Mouse (Mus musculus): ENCODE measurements around the gene Man1a2. TPM values are rescaled to one million over a fixed set of nuclear protein-coding genes. Genes with fewer than 3 reads are reported as not detected.

Man1a2 gene
- total RNA-seq, 2 experiments from 2014 or later, result 170 to 172 TPM

DNA sequence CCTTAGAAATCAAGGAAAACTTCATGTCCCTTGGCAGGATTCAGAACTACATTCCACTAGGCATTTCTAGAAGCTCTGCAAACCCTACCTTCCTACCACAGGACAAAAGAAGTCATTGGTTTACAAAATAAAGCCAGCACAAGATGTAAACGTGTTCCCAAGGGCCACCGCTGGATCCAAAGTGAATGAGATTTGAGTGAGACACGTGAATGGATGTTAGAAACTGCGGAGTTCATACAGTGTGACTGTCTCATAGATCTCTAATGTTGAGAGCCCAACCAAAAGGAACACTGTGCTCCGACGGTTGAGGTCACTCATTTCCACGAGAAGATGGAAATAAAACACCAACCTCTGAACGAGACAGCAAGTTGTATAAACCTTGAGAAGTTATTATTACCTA lies 1.5 kb upstream of the Man1a2 start:
- intact Hi-C loops (cut with DNase I), result loop anchor here (10.0 kb wide), 1 partner anchor 502 kb away; no protein-coding TSS in a partner anchor
- no peak for DNase-seq (ENCODE audit: low spot score in 2 of 2)

DNA sequence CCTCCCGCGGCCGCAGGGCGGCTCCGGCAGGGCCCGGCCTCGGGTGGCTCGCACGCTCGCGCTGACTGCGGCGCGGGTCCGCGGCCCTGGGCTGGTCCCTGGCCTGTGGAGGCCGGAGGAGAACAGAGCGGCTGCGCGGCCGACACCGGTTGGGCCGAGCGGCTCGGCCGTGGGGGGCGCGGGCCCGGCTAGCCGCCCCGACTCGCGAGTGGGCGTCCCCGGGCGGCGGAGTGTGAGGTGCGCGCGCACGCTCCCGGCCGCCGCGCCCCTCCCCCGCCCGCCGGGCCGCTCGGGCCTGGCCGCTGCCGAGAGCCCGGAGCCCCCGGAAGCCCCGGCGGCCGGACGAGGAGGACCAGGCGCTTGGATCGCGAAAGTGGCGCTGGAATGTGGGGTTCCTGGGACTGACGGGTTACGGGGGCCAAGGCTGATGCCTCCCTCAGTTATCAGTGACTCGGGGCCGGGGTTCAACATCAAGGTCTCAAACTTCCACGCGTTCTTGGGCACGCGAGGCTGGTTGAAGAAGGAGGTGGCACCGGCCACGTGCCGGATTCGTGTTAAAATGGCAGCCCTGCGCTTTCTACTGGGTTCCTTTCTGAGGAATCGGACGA lies 564 bp upstream of the Man1a2 start:
- intact Hi-C loops (cut with DNase I), result loop anchor here (10.0 kb wide), 1 partner anchor 501 kb away; no protein-coding TSS in a partner anchor
- peak; percentile 64 to 76 for DNase-seq (ENCODE audit: low spot score in 2 of 2)

DNA sequence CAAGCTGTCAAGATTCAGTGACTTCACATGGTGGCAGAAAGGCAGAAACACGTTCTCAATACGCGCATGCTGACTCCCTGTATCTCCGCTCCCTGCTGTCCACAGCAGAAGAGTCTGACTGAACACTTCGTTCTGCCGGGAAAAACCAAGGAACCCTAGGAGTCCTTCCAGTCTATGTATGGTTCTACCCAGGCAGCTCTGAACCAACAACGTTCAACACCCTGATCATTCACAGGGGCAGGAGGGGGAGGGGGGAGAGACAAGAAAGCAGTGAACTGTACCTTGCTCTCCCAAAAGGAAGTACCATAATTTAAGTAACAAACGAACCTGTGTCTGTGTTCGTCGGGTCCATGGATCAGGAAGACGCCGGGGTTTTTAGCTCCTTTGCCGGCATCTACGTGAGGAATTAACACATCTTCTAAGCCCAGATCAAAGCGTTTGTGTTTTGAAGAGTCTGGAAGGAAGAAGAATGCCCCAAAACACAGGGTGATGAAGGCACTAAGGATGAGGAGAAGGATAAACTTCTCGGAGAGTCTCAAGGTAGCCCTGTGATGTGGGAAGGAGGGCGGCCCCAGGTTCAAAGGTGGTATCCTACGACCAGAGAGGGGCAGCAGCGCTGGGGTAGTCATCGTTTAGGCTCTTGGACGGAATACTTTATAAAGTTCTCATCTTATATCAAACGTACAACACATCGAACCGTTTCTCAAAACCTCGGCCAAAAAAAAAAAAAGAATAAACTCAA lies 898 bp downstream of the Man1a2 start:
- intact Hi-C loops (cut with DNase I), result loop anchor here (5.0 to 10.0 kb wide), 2 partner anchors 112 to 500 kb away; no protein-coding TSS in a partner anchor
- peak in 1 of 2 experiments; percentile 56 for DNase-seq (ENCODE audit: low spot score in 2 of 2)

DNA sequence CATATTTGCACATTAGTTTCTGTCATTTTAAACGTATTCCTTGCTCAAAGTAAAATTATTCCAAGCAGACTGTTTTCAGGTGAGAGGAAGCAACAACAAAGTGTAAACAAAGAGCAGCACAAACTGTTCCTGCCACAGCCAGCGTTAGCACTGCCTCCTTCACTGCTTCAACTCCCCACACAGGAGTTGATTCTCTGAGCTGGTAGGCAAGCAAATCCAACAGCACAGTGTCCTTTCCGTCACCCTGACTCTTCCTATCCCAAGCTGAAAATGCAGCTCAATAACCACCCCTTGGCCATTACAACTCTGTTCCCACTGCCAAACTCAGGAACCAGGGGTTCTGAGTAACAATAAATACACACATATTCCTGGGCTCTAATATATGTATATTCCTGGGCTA lies 2.5 kb downstream of the Man1a2 start:
- peak in 1 of 2 experiments; percentile 32 for DNase-seq (ENCODE audit: low spot score in 2 of 2)
- intact Hi-C loops (cut with DNase I), result loop anchor here (5.0 to 10.0 kb wide), 2 partner anchors 111 to 498 kb away; no protein-coding TSS in a partner anchor

DNA sequence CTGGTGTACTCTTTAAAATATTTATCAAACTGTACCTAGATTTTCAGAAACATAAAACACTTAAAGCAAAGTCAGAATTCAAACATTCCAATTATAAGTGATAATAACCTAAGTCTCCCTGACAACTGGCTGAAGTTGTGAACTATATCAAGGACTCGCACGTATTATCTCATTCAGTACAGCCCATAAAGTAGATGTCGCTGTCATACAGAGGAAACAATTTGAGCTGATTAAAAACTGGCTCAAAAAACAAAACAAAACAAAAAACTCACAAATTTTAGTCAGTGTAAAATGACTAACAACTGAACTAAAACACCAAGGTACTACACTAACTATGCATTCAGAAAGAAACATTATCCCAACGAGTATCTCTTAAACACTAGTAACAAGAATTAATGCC lies 3.0 kb downstream of the Man1a2 start:
- DNase-seq (ENCODE audit: low spot score in 2 of 2), result no peak
- intact Hi-C loops (cut with DNase I), result loop anchor here (5.0 to 10.0 kb wide), 2 partner anchors 110 to 497 kb away; no protein-coding TSS in a partner anchor

DNA sequence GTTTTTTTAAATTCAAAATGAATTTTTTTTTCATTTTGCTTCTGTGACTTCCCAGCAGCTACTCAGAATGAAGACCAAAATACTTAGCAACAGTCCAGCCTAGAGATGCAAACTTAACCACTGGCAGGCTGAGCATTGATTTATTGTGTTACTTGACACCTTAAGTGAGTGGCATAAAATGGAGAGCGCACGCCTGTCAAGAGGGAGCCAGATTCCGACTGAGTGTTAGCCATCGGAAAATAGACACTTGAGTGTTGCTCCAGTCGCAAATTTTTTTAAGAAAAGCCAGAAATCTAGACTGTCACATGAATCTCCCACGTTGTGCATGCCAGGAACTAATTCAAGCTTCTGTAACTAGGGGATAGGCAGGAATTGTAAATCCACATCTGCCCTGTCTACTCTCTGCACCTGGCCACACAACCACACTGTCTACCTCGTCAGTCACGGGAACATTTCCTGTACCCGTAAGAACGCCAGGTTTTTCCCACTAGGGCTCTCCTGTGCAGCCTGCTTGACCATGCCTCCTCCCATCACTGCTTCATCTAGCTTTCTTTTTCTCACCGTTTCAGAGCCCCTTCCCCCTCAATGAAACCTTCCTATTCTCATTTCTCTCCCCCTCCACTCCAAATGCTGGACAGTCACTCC lies 3.7 kb downstream of the Man1a2 start:
- DNase-seq (ENCODE audit: low spot score in 2 of 2), result peak in 1 of 2 experiments; percentile 45
- intact Hi-C loops (cut with DNase I), result loop anchor here (5.0 to 10.0 kb wide), 2 partner anchors 109 to 497 kb away; no protein-coding TSS in a partner anchor

DNA sequence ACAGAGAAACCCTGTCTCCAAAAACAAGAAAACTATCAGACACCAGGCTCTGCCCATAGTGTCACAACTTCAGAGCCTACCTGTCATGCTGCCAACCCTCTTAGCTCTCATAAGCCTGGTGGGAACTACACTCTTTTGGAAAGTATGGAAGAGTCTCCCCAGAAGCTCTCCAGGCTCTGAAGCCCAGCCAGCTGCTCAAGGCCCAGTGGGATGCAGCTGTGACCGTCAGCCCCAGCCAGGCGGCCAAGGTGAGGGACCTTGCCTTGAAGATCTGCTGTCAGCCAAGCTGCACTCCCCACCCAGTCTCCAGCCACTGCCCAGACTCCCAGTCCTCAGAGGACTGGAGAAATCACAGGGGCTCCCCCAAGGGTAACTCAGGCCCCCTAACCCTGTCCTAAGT lies 5.1 kb downstream of the Man1a2 start:
- no peak for DNase-seq (ENCODE audit: low spot score in 2 of 2)
- intact Hi-C loops (cut with DNase I), result loop anchor here (5.0 to 10.0 kb wide), 2 partner anchors 108 to 495 kb away; no protein-coding TSS in a partner anchor

DNA sequence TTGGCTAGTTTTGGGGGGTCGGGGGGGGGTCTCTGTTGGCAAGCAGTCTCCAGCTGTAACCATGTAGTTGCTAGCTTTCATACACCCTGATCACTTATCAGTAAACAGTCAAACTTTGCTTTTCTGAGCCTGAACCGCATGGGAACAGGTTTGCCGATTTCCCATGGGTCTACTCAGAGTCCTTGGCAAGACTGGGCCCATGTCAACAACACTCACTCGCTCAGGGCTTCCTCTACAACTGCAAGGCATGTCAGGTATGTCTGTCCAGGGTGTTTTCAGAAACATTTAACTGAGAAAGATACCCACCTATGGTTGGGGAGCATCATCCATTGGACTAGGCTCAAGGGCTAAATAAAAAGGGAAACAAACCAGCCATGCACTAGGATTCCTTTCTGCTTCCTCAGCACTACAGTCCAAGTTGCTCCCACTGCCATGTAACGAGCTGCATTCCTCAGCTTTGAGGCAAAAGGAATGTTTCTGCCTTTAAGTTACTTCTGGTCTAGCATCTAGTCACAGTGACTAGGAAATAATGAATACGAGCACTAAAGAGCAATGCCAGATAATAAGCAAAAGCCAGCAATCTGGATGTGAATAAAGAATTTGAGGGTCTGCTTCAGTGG lies 6.2 kb downstream of the Man1a2 start:
- intact Hi-C loops (cut with DNase I), result no loop called here
- no peak for DNase-seq (ENCODE audit: low spot score in 2 of 2)

DNA sequence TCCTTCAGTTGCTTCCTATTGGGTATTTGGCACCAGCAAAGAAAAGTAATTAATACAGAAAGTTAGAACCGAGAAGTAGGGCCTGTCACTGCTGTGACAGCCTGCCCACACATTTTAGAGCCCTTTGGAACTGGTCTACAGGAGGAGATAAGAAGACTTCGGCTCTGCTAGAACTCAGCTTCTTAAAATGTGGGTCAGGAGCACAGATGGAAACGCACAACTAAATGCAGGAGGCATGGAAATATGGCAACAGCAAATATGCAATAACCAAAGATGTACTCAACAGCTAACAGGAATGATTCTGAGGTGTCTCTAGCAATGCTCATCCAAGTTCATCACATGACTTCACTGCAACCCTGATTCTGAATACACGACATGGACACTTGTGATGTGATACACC lies 10.2 kb downstream of the Man1a2 start:
- DNase-seq (ENCODE audit: low spot score in 2 of 2), result peak in 1 of 2 experiments; percentile 59
- intact Hi-C loops (cut with DNase I), result no loop called here

DNA sequence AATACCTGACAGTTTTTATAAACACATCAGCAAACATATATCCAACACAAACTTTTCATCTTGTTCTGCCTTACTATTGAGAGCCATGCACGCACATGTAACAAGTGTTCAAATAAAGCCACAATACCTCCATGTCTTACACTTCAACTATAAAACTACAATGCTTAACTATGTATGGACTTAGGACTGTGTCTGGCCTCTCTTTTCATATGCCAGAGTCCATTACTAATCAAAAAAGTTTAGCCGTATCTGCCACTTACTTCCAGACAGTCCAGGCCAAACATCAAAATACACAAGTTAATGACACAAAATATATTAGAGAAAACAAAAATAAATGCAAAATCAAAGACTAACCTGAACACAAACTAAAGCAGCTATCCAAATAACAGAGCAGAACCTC lies 14.9 kb downstream of the Man1a2 start:
- intact Hi-C loops (cut with DNase I), result no loop called here
- DNase-seq (ENCODE audit: low spot score in 2 of 2), result no peak

DNA sequence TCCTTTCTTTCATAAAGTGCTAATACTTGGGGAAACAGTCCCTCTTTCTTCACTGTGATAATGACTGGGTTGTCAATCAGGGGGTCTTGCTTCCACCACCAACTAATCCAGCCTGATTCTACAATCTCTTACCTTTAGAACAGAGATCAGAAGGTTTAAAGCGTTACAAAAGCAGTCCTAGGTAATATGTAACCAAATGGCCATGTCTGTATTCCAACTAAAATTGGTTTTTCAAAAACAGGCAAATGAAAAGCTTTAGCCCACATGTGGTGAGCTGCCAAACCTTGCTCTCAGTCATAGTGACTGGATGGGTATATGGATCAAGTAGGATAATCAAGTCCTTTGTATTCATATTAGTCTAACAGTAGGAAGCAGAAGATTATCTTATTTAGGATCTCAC lies 32.0 kb downstream of the Man1a2 start:
- DNase-seq (ENCODE audit: low spot score in 2 of 2), result no peak
- intact Hi-C loops (cut with DNase I), result no loop called here

DNA sequence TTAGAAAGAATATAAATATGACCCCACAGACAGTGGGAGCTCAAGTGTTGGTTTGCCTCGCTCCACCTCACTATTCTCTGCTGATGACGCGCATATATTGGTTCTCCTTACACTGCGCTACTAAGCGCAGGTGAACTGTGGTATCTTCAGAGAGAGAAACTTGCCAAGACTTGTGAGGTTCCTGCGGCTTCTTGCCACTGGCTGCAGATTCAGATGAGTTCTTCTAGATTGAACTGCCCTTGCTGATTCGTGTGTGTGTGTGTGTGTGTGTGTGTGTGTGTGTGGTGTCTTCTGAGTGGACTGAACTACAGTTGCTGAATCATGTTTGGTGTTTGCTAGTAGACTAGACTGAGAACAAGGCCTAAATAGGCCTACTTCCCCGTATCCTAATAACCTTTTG lies 43.7 kb downstream of the Man1a2 start:
- intact Hi-C loops (cut with DNase I), result no loop called here
- no peak for DNase-seq (ENCODE audit: low spot score in 2 of 2)

DNA sequence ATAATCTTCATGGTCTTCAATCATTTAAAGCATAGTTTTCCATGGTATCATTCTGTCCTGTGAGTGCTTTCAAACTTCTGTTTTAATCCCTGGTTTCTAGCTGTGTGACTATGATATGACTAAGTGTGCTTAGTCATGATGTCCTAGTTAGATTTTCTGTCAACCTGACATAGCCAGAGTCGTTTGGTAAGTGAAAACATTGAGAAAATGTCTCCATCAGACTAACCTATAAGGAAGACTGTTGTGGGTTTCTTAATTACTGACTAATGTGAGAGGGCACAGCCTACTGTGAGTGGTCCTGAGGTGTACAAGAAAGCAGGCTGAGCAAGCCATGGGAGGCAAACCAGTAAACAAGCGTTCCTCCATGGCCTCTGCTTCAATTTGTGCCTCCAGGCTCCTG lies 49.0 kb downstream of the Man1a2 start:
- no peak for DNase-seq (ENCODE audit: low spot score in 2 of 2)
- intact Hi-C loops (cut with DNase I), result no loop called here

DNA sequence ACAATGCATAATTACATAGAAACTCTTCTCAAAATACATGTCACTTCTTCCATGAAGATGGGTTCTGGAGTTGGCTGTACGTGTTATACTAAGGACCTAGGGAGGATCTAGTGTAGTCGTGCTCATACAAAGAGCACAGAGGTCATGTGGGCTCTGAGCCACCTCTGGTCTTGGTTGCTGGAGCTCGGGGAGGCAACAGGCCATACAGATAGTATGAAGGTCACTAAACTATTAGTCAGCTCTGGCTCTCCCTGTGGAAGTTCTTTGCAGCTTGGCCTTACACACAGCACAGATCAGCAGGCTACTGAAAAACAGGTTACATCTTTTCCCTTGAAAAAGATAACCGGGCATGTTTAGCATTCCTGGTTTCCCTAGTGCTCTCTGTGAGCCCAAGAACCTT lies 50.5 kb downstream of the Man1a2 start:
- DNase-seq (ENCODE audit: low spot score in 2 of 2), result no peak
- intact Hi-C loops (cut with DNase I), result no loop called here

DNA sequence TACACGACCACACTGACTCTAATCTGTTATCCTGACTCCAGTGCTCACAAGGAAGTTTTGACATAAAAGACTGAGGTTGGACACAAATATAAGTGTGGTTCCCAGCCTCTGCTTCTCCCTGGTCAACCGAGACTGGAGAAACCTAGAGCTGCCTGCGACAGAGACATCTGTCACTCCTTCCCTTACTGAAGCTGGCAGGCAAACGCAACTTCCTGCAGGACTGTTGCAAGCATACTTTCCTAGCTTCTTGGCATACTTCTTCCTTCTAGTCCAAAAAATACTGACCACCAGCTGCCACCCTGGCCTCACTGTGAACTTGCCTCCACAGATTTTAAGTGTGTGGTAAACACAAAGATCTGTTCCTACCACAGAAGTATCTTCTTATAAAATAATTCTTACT lies 66.8 kb downstream of the Man1a2 start:
- no peak for DNase-seq (ENCODE audit: low spot score in 2 of 2)

DNA sequence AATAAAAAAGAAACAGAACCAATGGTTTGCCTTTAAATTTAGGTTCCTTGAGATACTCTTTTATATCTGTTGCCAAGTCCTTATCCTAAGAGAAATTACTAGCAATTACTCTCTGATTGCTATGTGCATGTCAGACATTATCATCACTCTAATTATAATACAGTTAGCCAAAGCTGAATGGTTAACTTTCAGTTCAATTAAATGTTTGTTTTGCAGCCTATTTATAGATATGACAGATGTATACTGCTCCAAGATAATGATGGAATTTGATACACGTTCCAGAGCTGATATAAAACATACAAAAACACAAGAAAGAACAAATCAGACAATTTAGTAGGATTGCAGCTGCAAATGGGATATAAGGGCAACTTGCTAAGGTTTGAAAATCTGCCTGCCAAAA lies 74.4 kb downstream of the Man1a2 start:
- DNase-seq (ENCODE audit: low spot score in 2 of 2), result no peak
- intact Hi-C loops (cut with DNase I), result no loop called here

More for the DNA sequence above, 66.8 kb downstream of the Man1a2 start:
- intact Hi-C loops (cut with DNase I), result no loop called here

DNA sequence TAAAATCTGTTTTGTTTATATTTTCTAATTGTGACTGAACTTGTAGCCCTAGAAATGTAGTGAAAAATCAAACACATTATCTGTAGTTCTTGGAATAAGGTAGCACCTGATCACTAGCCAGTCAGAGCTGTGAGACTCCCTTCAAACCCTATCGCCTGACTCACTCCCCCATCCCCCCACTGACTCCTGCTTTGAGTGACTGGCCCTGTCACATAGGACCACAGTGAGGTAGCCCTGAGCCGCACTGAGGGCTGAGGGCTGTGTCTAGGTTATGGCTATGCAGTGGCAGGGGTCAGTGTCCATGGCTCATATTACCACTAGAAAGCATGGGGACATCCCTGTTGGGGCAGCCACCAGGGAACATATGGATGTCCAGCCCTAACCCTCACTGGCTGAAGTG lies 80.8 kb downstream of the Man1a2 start:
- intact Hi-C loops (cut with DNase I), result no loop called here
- DNase-seq (ENCODE audit: low spot score in 2 of 2), result no peak

DNA sequence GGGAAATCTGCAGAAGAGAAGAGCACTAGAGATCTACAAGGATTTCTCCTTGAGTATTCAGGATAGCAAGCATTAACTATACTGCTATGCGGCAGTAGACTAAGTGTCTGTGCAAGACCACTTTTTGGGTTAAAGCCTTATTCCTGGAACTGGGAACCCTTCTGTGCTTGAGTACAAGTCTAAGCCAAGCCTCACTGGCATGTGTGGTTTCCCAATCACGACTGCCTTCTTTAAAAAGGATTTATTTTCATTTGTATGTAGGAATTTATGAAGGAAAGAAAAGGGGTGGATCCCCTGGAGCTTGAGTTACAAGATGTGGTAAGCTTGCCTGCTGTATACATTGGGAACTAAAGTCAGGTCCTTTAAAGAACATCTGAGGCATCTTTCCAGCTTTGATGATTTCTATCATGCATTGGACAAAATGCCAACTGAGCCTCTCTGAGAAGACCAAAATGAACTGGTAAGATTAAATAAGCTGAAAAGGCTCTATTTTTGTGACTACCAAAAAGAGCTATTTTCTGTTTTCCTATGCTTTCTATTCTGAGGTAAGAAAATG lies 86.0 kb downstream of the Man1a2 start:
- peak in 1 of 2 experiments; percentile 54 for DNase-seq (ENCODE audit: low spot score in 2 of 2)
- intact Hi-C loops (cut with DNase I), result loop anchor here (10.0 kb wide), 1 partner anchor 315 kb away; no protein-coding TSS in a partner anchor

DNA sequence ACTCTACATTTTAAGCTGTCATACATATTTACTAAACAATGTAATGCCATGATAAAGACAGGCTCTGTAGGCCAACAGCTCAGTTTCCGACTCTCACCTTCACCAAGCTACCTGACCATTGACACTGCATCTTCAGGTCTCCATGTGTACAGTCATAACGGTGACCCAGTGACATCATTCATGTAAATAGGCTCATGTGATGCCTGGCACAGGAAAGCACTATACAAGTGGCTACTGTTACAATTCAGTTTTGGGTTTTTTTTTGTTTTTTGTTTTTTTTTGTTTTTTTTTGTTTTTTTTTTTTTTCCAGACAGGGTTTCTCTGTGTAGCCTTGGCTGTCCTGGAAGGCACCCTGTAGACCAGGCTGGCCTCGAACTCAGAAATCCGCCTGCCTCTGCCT lies 94.2 kb downstream of the Man1a2 start:
- intact Hi-C loops (cut with DNase I), result loop anchor here (10.0 kb wide), 1 partner anchor 324 kb away; no protein-coding TSS in a partner anchor
- no peak for DNase-seq (ENCODE audit: low spot score in 2 of 2)

Measured in left cerebral cortex, postnatal 25 days (tissue).